Mouse (Mus musculus): Measurements from ENCODE around the gene Ccdc70. TPM values are rescaled to one million over a fixed set of nuclear protein-coding genes. Genes with fewer than 3 reads are reported as not detected.

Ccdc70 gene
- polyA plus RNA-seq, 1 experiment = not detected

- Histone ChIP-seq H3K79me3 (ENCODE audit: low read depth) (no peaks in the 10 kb centered on the region), H3K4me3 (ENCODE audit: insufficient read depth, poor library complexity, severe bottlenecking) (no peak overlapping the region)
Measured at GRCm38 (mm10) chr8:22013034-22013707, 43.6 kb downstream of the Ccdc70 start.

DNA sequence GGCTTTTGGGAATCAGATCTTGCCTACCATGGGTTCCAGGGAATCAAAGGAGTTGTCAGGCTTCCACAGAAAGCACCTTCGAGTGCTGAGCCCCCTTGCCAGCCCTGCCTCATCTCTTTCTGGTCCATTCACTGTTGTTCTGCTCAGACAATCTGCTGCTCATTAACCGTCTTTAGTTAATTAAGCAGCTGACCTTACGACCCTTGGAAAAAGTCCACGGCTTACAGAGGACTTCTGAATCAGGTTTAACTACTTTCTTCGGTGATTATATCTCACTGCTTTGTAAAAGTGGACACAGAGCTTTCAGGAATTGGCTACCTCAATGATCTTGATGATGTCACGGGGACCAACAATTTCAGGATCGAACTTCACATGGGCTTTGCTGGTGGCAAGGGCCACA lies 48.2 kb downstream of the Ccdc70 start:
- H3K36me3 ChIP-seq (ENCODE audit: control insufficient read depth, insufficient read depth) = no peaks in the 10 kb centered on the region
- TF ChIP-seq CEBPB (IDR thresholded peaks at IDR 0.05; ENCODE audit: low read depth) (no peak), MYOD1 (IDR thresholded peaks at IDR 0.05; ENCODE audit: control insufficient read depth, insufficient read length, low read depth) (no peak), MAX (IDR thresholded peaks at IDR 0.05) (no peak), MYOG (IDR thresholded peaks at IDR 0.05; ENCODE audit: control insufficient read depth, extremely low read depth, insufficient read length) (no peak), USF1 (IDR thresholded peaks at IDR 0.05; ENCODE audit: low read depth) (no peak), FOSL1 (IDR thresholded peaks at IDR 0.05; ENCODE audit: insufficient read depth, low read length, poor library complexity, severe bottlenecking) (no peak), CTCF (IDR thresholded peaks at IDR 0.05; ENCODE audit: control insufficient read depth, insufficient read depth, insufficient read length) (no peak)

More at GRCm38 (mm10) chr8:22013034-22013707, 43.6 kb downstream of the Ccdc70 start:
- TF ChIP-seq MYOG (IDR thresholded peaks at IDR 0.05; ENCODE audit: control insufficient read depth, extremely low read depth, insufficient read length) = no peak
- no peak for TF ChIP-seq FOSL1 (IDR thresholded peaks at IDR 0.05; ENCODE audit: insufficient read depth, low read length, poor library complexity, severe bottlenecking)
- TF ChIP-seq MAX (IDR thresholded peaks at IDR 0.05) = no peak
- no peaks in the 10 kb centered on the region for H3K79me2 ChIP-seq (ENCODE audit: control insufficient read depth, insufficient read depth)
- no peaks in the 10 kb centered on the region for H3K36me3 ChIP-seq (ENCODE audit: control insufficient read depth, insufficient read depth)
- H3ac ChIP-seq (ENCODE audit: control insufficient read depth, insufficient read length, low read depth) = no peak overlapping the region
- peaks cover 21% of the 10 kb centered on the region for H3K27me3 ChIP-seq (ENCODE audit: control insufficient read depth, insufficient read depth, insufficient read length)

DNA sequence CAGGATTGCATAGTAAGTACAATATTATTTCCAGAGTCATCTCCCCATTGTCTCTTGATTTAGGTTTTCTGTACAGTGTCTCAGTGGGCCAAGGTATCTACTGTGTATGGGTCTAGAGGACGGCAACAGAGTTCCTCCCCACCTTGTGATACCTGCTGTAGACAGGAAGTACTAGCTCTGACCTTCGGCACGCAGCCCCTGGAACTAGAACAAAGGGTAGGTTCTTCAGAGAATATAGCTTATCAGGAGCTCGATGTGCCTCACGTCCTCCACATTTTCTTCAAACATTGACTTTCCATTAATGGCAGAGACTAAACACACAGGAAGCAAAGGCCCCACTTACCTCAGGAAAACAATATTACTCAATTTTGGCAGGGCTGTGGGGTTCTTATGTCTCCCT lies 49.9 kb downstream of the Ccdc70 start:
- TF ChIP-seq MYOG (IDR thresholded peaks at IDR 0.05; ENCODE audit: control insufficient read depth, extremely low read depth, insufficient read length) (no peak), FOSL1 (IDR thresholded peaks at IDR 0.05; ENCODE audit: insufficient read depth, low read length, poor library complexity, severe bottlenecking) (no peak), MAX (IDR thresholded peaks at IDR 0.05) (no peak)
- H3K4me3 ChIP-seq (ENCODE audit: insufficient read depth, poor library complexity, severe bottlenecking) = no peak overlapping the region
- no peak overlapping the region for H3ac ChIP-seq (ENCODE audit: control insufficient read depth, insufficient read length, low read depth)
- no peaks in the 10 kb centered on the region for H3K36me3 ChIP-seq (ENCODE audit: control insufficient read depth, insufficient read depth)
- no peaks in the 10 kb centered on the region for H3K79me2 ChIP-seq (ENCODE audit: control insufficient read depth, insufficient read depth)
- peaks cover 20% of the 10 kb centered on the region for H3K27me3 ChIP-seq (ENCODE audit: control insufficient read depth, insufficient read depth, insufficient read length)
- H3K79me3 ChIP-seq (ENCODE audit: low read depth) = no peaks in the 10 kb centered on the region

More for the DNA sequence above, 48.2 kb downstream of the Ccdc70 start:
- Histone ChIP-seq H3K27me3 (ENCODE audit: control insufficient read depth, insufficient read depth, insufficient read length) (peaks cover 28% of the 10 kb centered on the region), H3ac (ENCODE audit: control insufficient read depth, insufficient read length, low read depth) (no peak overlapping the region), H3K79me3 (ENCODE audit: low read depth) (no peaks in the 10 kb centered on the region), H3K4me3 (ENCODE audit: insufficient read depth, poor library complexity, severe bottlenecking) (no peak overlapping the region), H3K79me2 (ENCODE audit: control insufficient read depth, insufficient read depth) (no peaks in the 10 kb centered on the region)

GRCm38 (mm10) chr8:22022244-22022643 lies 52.7 kb downstream of the Ccdc70 start:
- Histone ChIP-seq H3K27me3 (ENCODE audit: control insufficient read depth, insufficient read depth, insufficient read length) (peaks cover 22% of the 10 kb centered on the region), H3ac (ENCODE audit: control insufficient read depth, insufficient read length, low read depth) (no peak overlapping the region), H3K36me3 (ENCODE audit: control insufficient read depth, insufficient read depth) (no peaks in the 10 kb centered on the region), H3K79me2 (ENCODE audit: control insufficient read depth, insufficient read depth) (no peaks in the 10 kb centered on the region), H3K4me3 (ENCODE audit: insufficient read depth, poor library complexity, severe bottlenecking) (no peak overlapping the region), H3K79me3 (ENCODE audit: low read depth) (no peaks in the 10 kb centered on the region)
- TF ChIP-seq MYOG (IDR thresholded peaks at IDR 0.05; ENCODE audit: control insufficient read depth, extremely low read depth, insufficient read length) (no peak), FOSL1 (IDR thresholded peaks at IDR 0.05; ENCODE audit: insufficient read depth, low read length, poor library complexity, severe bottlenecking) (no peak), CTCF (IDR thresholded peaks at IDR 0.05; ENCODE audit: control insufficient read depth, insufficient read depth, insufficient read length) (no peak), CEBPB (IDR thresholded peaks at IDR 0.05; ENCODE audit: low read depth) (no peak), USF1 (IDR thresholded peaks at IDR 0.05; ENCODE audit: low read depth) (no peak), MAX (IDR thresholded peaks at IDR 0.05) (no peak), MYOD1 (IDR thresholded peaks at IDR 0.05; ENCODE audit: control insufficient read depth, insufficient read length, low read depth) (no peak)

Other genes with a start within 250 kb of the Ccdc70 start
- not detected for gene Defa24, start 235.3 kb upstream of the Ccdc70 start, polyA plus RNA-seq (2012; fragmentation: generic; extraction: Trizol)
- not detected for gene Defb50, start 146.2 kb upstream of the Ccdc70 start, polyA plus RNA-seq (2012; fragmentation: generic; extraction: Trizol)
- not detected for gene Defb2, start 129.8 kb upstream of the Ccdc70 start, polyA plus RNA-seq (2012; fragmentation: generic; extraction: Trizol)
- gene Defb10, start 110.9 kb upstream of the Ccdc70 start, polyA plus RNA-seq (2012; fragmentation: generic; extraction: Trizol) = not detected
- gene Defb9, start 84.4 kb upstream of the Ccdc70 start, polyA plus RNA-seq (2012; fragmentation: generic; extraction: Trizol) = not detected
- not detected for gene Defb11, start 63.4 kb upstream of the Ccdc70 start, polyA plus RNA-seq (2012; fragmentation: generic; extraction: Trizol)
- gene Defb15, start 37.1 kb upstream of the Ccdc70 start, polyA plus RNA-seq (2012; fragmentation: generic; extraction: Trizol) = not detected
- gene Defb35, start 31.4 kb upstream of the Ccdc70 start, polyA plus RNA-seq (2012; fragmentation: generic; extraction: Trizol) = not detected
- gene Defb13, start 23.0 kb upstream of the Ccdc70 start, polyA plus RNA-seq (2012; fragmentation: generic; extraction: Trizol) = not detected
- not detected for gene Fam90a1a, start 11.1 kb upstream of the Ccdc70 start, polyA plus RNA-seq (2012; fragmentation: generic; extraction: Trizol)
- gene Atp7b, start 90.5 kb downstream of the Ccdc70 start, polyA plus RNA-seq (2012; fragmentation: generic; extraction: Trizol) = 0.04 TPM
- 3.1 TPM for gene Alg11, start 90.9 kb downstream of the Ccdc70 start, polyA plus RNA-seq (2012; fragmentation: generic; extraction: Trizol)
- not detected for gene Nek5, start 155.3 kb downstream of the Ccdc70 start, polyA plus RNA-seq (2012; fragmentation: generic; extraction: Trizol)
- gene Nek3, start 196.7 kb downstream of the Ccdc70 start, polyA plus RNA-seq (2012; fragmentation: generic; extraction: Trizol) = 1.4 TPM
- gene Ckap2, start 216.0 kb downstream of the Ccdc70 start, polyA plus RNA-seq (2012; fragmentation: generic; extraction: Trizol) = 21.3 TPM
- 22.9 TPM for gene Vps36, start 223.0 kb downstream of the Ccdc70 start, polyA plus RNA-seq (2012; fragmentation: generic; extraction: Trizol)

Measured in C2C12 (cell line).